12 mouse cellular contexts compared by ENCODE assay signal in the genomic region with DNA sequence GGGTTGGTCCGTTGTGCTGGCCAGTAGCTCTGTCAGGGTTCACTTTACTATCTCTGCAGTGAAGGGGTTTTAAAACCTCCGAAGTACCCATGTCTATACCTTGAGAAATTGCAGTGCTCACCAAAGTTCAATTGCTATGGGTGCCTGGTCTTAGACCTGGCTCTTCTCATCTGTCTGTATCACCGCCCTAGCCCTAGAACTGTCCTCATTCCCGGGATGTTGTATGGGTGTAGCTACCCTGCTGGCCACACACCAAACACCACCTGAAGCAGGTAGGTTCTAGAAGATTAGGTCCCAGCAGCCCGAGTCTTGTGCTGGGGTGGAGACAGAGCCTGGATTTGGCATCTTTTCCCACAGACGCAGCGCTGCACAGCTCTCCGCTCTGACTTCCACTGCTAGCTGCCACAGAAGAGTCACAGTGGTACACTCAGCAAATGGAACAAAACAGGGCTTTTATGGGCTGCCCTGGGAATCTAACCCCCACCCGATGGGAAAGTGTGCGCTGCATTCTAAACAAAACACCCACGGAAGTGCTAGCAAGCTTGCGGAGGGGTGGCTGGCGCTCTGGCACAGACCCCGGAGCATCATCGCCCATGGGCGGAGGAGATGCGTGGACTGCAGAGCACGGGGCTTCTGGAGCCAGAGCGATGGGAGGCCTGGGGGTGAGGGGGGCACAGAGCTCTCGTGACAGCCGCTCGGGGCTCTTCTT. TPM values are rescaled to one million over a fixed set of nuclear protein-coding genes. Genes with fewer than 3 reads are reported as not detected.
A peak's percentile ranks its signal among the peaks of the same experiment; 100 is the strongest.
DNase-seq lines count a peak whose midpoint lies in the region; ATAC-seq and TF ChIP-seq lines count a peak whose summit lies in the region.
"Had no signal": no experiment of that assay in that cellular context is flagged by ENCODE, and none has a peak within 500 bp of the region (broad histone marks: within the 10 kb centered on the region; RNA-seq: fewer than 3 reads in every experiment).

No protein-coding gene starts in this region.

- H3K27ac ChIP-seq in hindbrain, embryonic 10.5 days, result peak overlapping the region; percentile 40; the same call in 1 of the 2 replicates
- no peak overlapping the region for H3K27ac ChIP-seq in hindbrain, embryonic 11.5 days (ENCODE audit: low read depth, low read length)
- peak overlapping the region; percentile 34; the same call in 1 of the 2 replicates for H3K27ac ChIP-seq in hindbrain, postnatal 0 days
- peak overlapping the region; percentile 55; the same call in 1 of the 2 replicates for H3K27ac ChIP-seq in midbrain, embryonic 10.5 days (replicated peaks)
- H3K27ac ChIP-seq: heart, embryonic 15.5 days; neural tube, embryonic 12.5 days had no signal

- no peaks in the 10 kb centered on the region for H3K36me3 ChIP-seq in hindbrain, embryonic 10.5 days
- H3K36me3 ChIP-seq in hindbrain, embryonic 11.5 days (ENCODE audit: control insufficient read depth, insufficient read depth, low read length), result no peaks in the 10 kb centered on the region
- no peaks in the 10 kb centered on the region for H3K36me3 ChIP-seq in hindbrain, postnatal 0 days (ENCODE audit: insufficient read depth, low read length)
- no peaks in the 10 kb centered on the region for H3K36me3 ChIP-seq in midbrain, embryonic 10.5 days
- H3K36me3 ChIP-seq: heart, embryonic 15.5 days; neural tube, embryonic 12.5 days had no signal

- WGBS in hindbrain, embryonic 10.5 days, result 82% methylated on average over 22 of the region's 22 CpGs
- WGBS in hindbrain, embryonic 11.5 days, result 85% methylated on average over 22 of the region's 22 CpGs
- 55% methylated on average over 22 of the region's 22 CpGs for WGBS in hindbrain, postnatal 0 days
- 90% methylated on average over 22 of the region's 22 CpGs for WGBS in midbrain, embryonic 10.5 days

- no peaks in the 10 kb centered on the region for H3K27me3 ChIP-seq in hindbrain, embryonic 10.5 days (ENCODE audit: insufficient read depth, poor library complexity, severe bottlenecking)
- H3K27me3 ChIP-seq in hindbrain, embryonic 11.5 days (ENCODE audit: control insufficient read depth, insufficient read depth, low read length), result no peaks in the 10 kb centered on the region
- no peaks in the 10 kb centered on the region for H3K27me3 ChIP-seq in hindbrain, postnatal 0 days (ENCODE audit: insufficient read depth, low read length)
- H3K27me3 ChIP-seq in midbrain, embryonic 10.5 days (ENCODE audit: low read depth, poor library complexity, severe bottlenecking), result no peaks in the 10 kb centered on the region
- H3K27me3 ChIP-seq: heart, embryonic 15.5 days; neural tube, embryonic 12.5 days had no signal

- H3K9me3 ChIP-seq in hindbrain, embryonic 10.5 days, result peaks cover 6% of the 10 kb centered on the region; the same call in 1 of the 2 replicates
- H3K9me3 ChIP-seq in hindbrain, embryonic 11.5 days (ENCODE audit: control insufficient read depth, low read length), result no peaks in the 10 kb centered on the region; the same call in 1 of the 2 replicates
- H3K9me3 ChIP-seq in hindbrain, postnatal 0 days (ENCODE audit: low read length), result 0 out of 2 replicates have a peak, but pooled peaks cover 4% of the 10 kb centered on the region
- H3K9me3 ChIP-seq in midbrain, embryonic 10.5 days (replicated peaks), result peaks cover 6% of the 10 kb centered on the region; the same call in 1 of the 2 replicates
- H3K9me3 ChIP-seq: heart, embryonic 15.5 days had no signal

- H3K4me3 ChIP-seq in hindbrain, embryonic 10.5 days, result no peak overlapping the region
- no peak overlapping the region for H3K4me3 ChIP-seq in hindbrain, embryonic 11.5 days (ENCODE audit: low read depth, low read length)
- H3K4me3 ChIP-seq in hindbrain, postnatal 0 days (ENCODE audit: low read length), result no peak overlapping the region
- H3K4me3 ChIP-seq in midbrain, embryonic 10.5 days, result no peak overlapping the region
- H3K4me3 ChIP-seq: heart, embryonic 15.5 days; neural tube, embryonic 12.5 days had no signal

- no peak for DNase-seq in hindbrain, embryonic 10.5 days (ENCODE audit: low spot score)
- DNase-seq in hindbrain, embryonic 11.5 days (ENCODE audit: low spot score), result no peak
- DNase-seq in hindbrain, postnatal 0 days (ENCODE audit: low spot score), result peak; percentile 67
- DNase-seq in midbrain, embryonic 10.5 days (ENCODE audit: low spot score), result no peak
- DNase-seq in telencephalon, adult 2 months (ENCODE audit: low read depth, low spot score), result peak; percentile 76
- no peak for DNase-seq in kidney, adult 8-10 months
- DNase-seq in spleen, adult 12 weeks (ENCODE audit: low spot score), result no peak
- DNase-seq: cerebellum, adult 11 months had no signal

- TF ChIP-seq CTCF in hindbrain, postnatal 0 days (IDR thresholded peaks at IDR 0.05; ENCODE audit: low read depth), result no peak

- no peak overlapping the region for H3K4me2 ChIP-seq in hindbrain, embryonic 11.5 days (replicated peaks; ENCODE audit: low read depth, low read length)
- peak overlapping the region; percentile 29 for H3K4me2 ChIP-seq in hindbrain, postnatal 0 days (ENCODE audit: low read depth, low read length)
- H3K4me2 ChIP-seq: heart, embryonic 15.5 days; neural tube, embryonic 12.5 days had no signal

- H3K4me1 ChIP-seq in hindbrain, embryonic 10.5 days (replicated peaks), result peaks cover 31% of the 10 kb centered on the region
- no peaks in the 10 kb centered on the region; the same call in 1 of the 2 replicates for H3K4me1 ChIP-seq in hindbrain, embryonic 11.5 days (replicated peaks; ENCODE audit: control insufficient read depth, insufficient read depth, low read length)
- H3K4me1 ChIP-seq in hindbrain, postnatal 0 days (ENCODE audit: insufficient read depth, low read length), result peaks cover 8% of the 10 kb centered on the region; the same call in 1 of the 2 replicates
- H3K4me1 ChIP-seq in midbrain, embryonic 10.5 days, result peaks cover 17% of the 10 kb centered on the region

- no peak overlapping the region for H3K9ac ChIP-seq in hindbrain, embryonic 11.5 days (ENCODE audit: low read depth, low read length)
- no peak overlapping the region for H3K9ac ChIP-seq in hindbrain, postnatal 0 days (replicated peaks; ENCODE audit: low read length)
- H3K9ac ChIP-seq: heart, embryonic 15.5 days; neural tube, embryonic 12.5 days had no signal

- no peak for ATAC-seq in hindbrain, embryonic 11.5 days (ENCODE audit: low FRiP score)
- peak; percentile 80 for ATAC-seq in hindbrain, postnatal 0 days
- ATAC-seq in megakaryocyte-erythroid progenitor cell, adult 5-6 weeks (replicated peaks; ENCODE audit: low FRiP score, low TSS enrichment, poor library complexity, severe bottlenecking), result no peak
- ATAC-seq: activated CD4-positive, CD25-positive, alpha-beta regulatory T cell, adult 4 months had no signal

RNA-seq across cellular contexts. Expression of a gene that starts 21.2 kb away (rescaled TPM):
- polyA plus RNA-seq in hindbrain, embryonic 10.5 days (2016; fragmentation: Nextera tagmentation; extraction: Ambion mirVana), result 6.9 and 9.7 TPM in 2 replicates
- polyA plus RNA-seq in hindbrain, embryonic 11.5 days (2014; fragmentation: Nextera tagmentation; extraction: Ambion mirVana), result 9.7 and 10.5 TPM in 2 replicates
- total RNA-seq in hindbrain, postnatal 0 days (2014; rRNA removed), result 34.9 and 40.7 TPM in 2 replicates
- 17.4 and 18.9 TPM in 2 replicates for polyA plus RNA-seq in hindbrain, postnatal 0 days (2015; fragmentation: Nextera tagmentation; extraction: Ambion mirVana)
- polyA plus RNA-seq in midbrain, embryonic 10.5 days (2016; fragmentation: Nextera tagmentation; extraction: Ambion mirVana), result 5.8 and 9.0 TPM in 2 replicates
- 5.4 and 8.5 TPM in 2 replicates for total RNA-seq in megakaryocyte-erythroid progenitor cell, adult 5-6 weeks (2014; fragmentation: Nextera tagmentation)
- total RNA-seq in megakaryocyte-erythroid progenitor cell, adult 5-6 weeks (2017), result 5.1 and 9.6 TPM in 2 replicates

Comparison
In these comparisons a context has a peak if more than half of its experiments do, and no peak if none do; other contexts are left out.
1. DNase-seq: peak in hindbrain, postnatal 0 days (single experiment) and telencephalon, adult 2 months (single experiment); none in hindbrain, embryonic 10.5 days (single experiment), hindbrain, embryonic 11.5 days (single experiment), midbrain, embryonic 10.5 days (single experiment), kidney, adult 8-10 months (0 of 2) and spleen, adult 12 weeks (single experiment).